Mouse (Mus musculus) gastrocnemius, postnatal 25 days (tissue): Measurements from ENCODE around the gene Cmtm1. TPM values are rescaled to one million over a fixed set of nuclear protein-coding genes. Genes with fewer than 3 reads are reported as not detected.

ENCODE experiments used
- total RNA-seq, 2 experiments: library from RNA; stranded (reverse); gene quantifications; 1 replicate in 1 of 2; 2 replicates in 1 of 2; pipeline ENCODE4 v1.2.3; 2021

Gene Cmtm1
- total RNA-seq, 2 experiments from 2014 or later, result not detected

Other genes starting within 250 kb of the Cmtm1 start
- 10 to 100 TPM; 41.8 to 51.9 TPM for gene Cdh5, start 208.5 kb downstream of the Cmtm1 start, total RNA-seq
- gene Bean1, start 139.7 kb downstream of the Cmtm1 start, total RNA-seq, result under 1 TPM; 0.27 to 0.31 TPM
- 1 to 10 TPM; 2.7 to 3.8 TPM for gene Tk2, start 61.6 kb downstream of the Cmtm1 start, total RNA-seq
- gene Cklf, start 59.3 kb downstream of the Cmtm1 start, total RNA-seq, result 1 to 10 TPM; 1.7 to 2.9 TPM
- not detected for gene Cmtm2a, start 17.0 kb downstream of the Cmtm1 start, total RNA-seq
- not detected for gene Gm45711, start 64 bp downstream of the Cmtm1 start, total RNA-seq
- gene Gm11020, start 11.4 kb upstream of the Cmtm1 start, total RNA-seq, result not detected
- gene Cmtm2b, start 12.1 kb upstream of the Cmtm1 start, total RNA-seq, result not detected
- 10 to 100 TPM in 1 of 2 experiments, 1 to 10 TPM in 1; 8.5 to 10.3 TPM for gene Cmtm3, start 29.3 kb upstream of the Cmtm1 start, total RNA-seq
- 1 to 10 TPM; 3.7 to 4.1 TPM for gene Cmtm4, start 85.7 kb upstream of the Cmtm1 start, total RNA-seq
- 100 to 1,000 TPM in 1 of 2 experiments, 10 to 100 TPM in 1; 63.2 to 101 TPM for gene Dync1li2, start 132.9 kb upstream of the Cmtm1 start, total RNA-seq
- gene Terb1, start 199.8 kb upstream of the Cmtm1 start, total RNA-seq, result under 1 TPM in 1 of 2 experiments, not detected in 1; 0.10 TPM
- 10 to 100 TPM; 19.7 to 22.8 TPM for gene Nae1, start 224.5 kb upstream of the Cmtm1 start, total RNA-seq
- 1 to 10 TPM; 1.0 to 1.2 TPM for gene Car7, start 224.5 kb upstream of the Cmtm1 start, total RNA-seq